Mouse (Mus musculus): Measurements from ENCODE around the gene Padi1. TPM values are rescaled to one million over a fixed set of nuclear protein-coding genes. Genes with fewer than 3 reads are reported as not detected.

The Padi1 gene
- polyA plus RNA-seq, 1 experiment from 2014 or later = 0.08 TPM

DNA sequence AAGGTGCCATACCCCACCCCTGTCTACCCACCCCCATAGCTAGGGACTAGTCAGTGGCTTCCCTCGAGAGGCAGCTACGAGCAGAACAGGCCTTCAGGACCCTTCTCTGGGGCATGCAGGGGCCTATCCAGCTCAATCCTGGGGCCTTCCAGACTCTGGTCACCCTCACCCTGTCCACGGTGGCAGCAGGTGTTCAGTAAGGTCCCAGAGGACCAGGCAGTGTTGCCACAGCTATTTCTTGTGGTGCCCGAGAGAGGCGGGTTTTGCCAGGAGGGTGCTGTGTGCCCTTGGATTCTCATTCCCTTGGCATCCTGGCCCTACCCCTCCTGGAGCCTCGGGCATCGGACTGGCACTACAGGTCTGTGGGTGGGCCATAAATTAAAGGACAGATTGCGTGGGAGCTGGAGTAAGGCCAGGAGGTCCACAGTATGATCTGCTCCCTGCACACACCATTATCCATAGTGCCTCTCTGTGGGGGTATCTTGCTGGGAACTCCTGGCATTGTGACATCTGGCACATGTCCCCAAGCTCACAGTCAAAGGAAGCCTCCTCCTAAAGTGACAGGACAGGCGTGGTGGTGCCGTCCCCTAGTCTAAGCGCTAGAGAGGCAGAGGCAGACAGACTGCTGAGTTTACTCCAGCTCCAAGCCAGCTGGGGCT, 9.2 kb downstream of the Padi1 start:
- H3K9me3 ChIP-seq (replicated peaks) = no peaks in the 10 kb centered on the region
- 27% methylated on average over 11 of the region's 11 CpGs for WGBS
- H3K4me3 ChIP-seq (replicated peaks) = no peak overlapping the region
- H3K9ac ChIP-seq (replicated peaks) = no peak overlapping the region
- H3K4me1 ChIP-seq = peaks cover 38% of the 10 kb centered on the region
- no peaks in the 10 kb centered on the region for H3K36me3 ChIP-seq
- peak; percentile 61 for ATAC-seq (ENCODE audit: low FRiP score)
- no peak overlapping the region for H3K4me2 ChIP-seq
- 0 out of 2 replicates have a peak overlapping the region, but pooled peaks have one; percentile 28 for H3K27ac ChIP-seq (replicated peaks)
- H3K27me3 ChIP-seq (replicated peaks) = no peaks in the 10 kb centered on the region

DNA sequence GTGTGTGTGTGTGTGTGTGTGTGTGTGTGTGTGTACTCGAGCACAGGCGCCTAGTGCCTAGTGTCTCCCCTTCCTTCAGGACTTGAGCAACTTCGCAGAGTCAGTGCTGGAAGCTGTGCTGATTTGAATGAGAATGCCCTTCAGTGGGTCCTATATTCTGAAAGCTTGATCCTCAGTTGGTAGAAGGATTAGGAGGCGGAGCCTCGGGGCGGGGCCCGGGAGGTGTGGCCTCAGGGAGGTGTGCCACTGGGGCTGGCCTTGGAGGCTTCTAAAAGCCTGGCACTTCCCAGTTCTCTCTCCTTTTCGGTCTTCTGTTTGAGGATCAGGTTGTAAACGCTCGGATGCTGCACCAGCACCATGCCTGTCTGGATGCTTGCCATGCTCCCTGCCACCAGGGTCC, 9.9 kb downstream of the Padi1 start:
- ATAC-seq (ENCODE audit: low FRiP score) = peak; percentile 48; the same call in 1 of the 2 replicates
- Histone ChIP-seq H3K4me3 (replicated peaks) (no peak overlapping the region), H3K4me1 (peaks cover 38% of the 10 kb centered on the region), H3K27ac (replicated peaks) (no peak overlapping the region), H3K9ac (replicated peaks) (no peak overlapping the region), H3K36me3 (no peaks in the 10 kb centered on the region), H3K27me3 (replicated peaks) (0 out of 2 replicates have a peak, but pooled peaks cover under 1% of the 10 kb centered on the region), H3K9me3 (replicated peaks) (no peaks in the 10 kb centered on the region), H3K4me2 (peak overlapping the region; percentile 7; the same call in 1 of the 2 replicates)
- 1% methylated on average over 10 of the region's 10 CpGs for WGBS

DNA sequence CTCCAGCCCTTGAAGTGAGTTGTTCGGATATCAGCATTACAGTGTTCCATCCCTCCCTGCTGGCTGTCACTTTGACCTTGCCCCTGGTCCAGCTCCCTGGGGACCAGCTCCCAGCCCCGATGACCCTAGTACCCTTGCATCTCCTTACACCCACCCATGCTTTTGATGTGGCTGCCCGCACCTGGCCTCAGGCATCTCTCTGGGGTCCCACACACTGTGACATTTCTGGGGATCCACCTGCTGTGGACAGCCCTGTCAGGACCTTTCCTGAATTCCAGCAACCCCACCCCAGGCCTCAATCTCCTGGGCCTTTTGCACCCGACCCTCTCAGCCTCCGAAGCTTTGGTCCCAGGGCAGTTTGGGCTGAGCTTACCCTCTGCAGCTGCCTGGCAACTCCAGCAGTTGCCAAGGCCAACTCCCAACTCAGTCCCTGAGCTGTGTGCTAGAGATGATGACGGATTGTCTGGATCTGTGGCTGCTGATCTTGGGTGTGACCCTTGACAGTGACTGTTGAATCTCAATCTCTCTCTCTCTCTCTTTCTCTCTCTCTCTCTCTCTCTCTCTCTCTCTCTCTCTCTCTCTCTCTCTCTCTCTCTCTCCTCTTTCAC, 11.1 kb downstream of the Padi1 start:
- WGBS = 58% methylated on average over 6 of the region's 6 CpGs
- H3K4me2 ChIP-seq = no peak overlapping the region
- no peak for ATAC-seq (ENCODE audit: low FRiP score)
- H3K4me1 ChIP-seq = peaks cover 38% of the 10 kb centered on the region
- no peak overlapping the region for H3K4me3 ChIP-seq (replicated peaks)
- 0 out of 2 replicates have a peak, but pooled peaks cover 3% of the 10 kb centered on the region for H3K27me3 ChIP-seq (replicated peaks)
- no peaks in the 10 kb centered on the region for H3K36me3 ChIP-seq
- no peaks in the 10 kb centered on the region for H3K9me3 ChIP-seq (replicated peaks)
- no peak overlapping the region for H3K27ac ChIP-seq (replicated peaks)
- no peak overlapping the region for H3K9ac ChIP-seq (replicated peaks)

DNA sequence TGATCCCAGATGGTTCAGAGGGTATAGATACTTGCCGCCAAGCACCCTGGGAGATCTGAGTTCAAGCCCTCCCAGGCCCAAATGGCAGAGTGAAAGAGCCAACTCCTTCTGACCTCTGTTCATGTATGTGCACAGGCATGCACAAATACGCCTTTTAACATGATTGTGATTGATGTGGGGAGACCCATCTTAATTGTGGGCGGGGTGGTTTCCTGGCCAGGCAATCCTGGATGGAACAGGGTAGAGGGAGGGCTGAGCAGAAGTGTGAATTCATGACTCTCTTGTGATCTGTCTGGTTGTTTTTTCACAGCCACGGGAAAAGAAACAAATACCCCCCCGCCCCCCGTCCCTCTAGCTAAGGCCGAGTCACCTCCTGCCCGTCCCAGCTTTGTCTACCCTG, 12.8 kb downstream of the Padi1 start:
- H3K36me3 ChIP-seq = no peaks in the 10 kb centered on the region
- no peak overlapping the region for H3K27ac ChIP-seq (replicated peaks)
- H3K27me3 ChIP-seq (replicated peaks) = 0 out of 2 replicates have a peak, but pooled peaks cover 6% of the 10 kb centered on the region
- H3K4me1 ChIP-seq = peaks cover 38% of the 10 kb centered on the region
- ATAC-seq (ENCODE audit: low FRiP score) = no peak
- no peak overlapping the region for H3K9ac ChIP-seq (replicated peaks)
- no peak overlapping the region for H3K4me2 ChIP-seq
- no peaks in the 10 kb centered on the region for H3K9me3 ChIP-seq (replicated peaks)
- no peak overlapping the region for H3K4me3 ChIP-seq (replicated peaks)
- 45% methylated on average over 8 of the region's 8 CpGs for WGBS

DNA sequence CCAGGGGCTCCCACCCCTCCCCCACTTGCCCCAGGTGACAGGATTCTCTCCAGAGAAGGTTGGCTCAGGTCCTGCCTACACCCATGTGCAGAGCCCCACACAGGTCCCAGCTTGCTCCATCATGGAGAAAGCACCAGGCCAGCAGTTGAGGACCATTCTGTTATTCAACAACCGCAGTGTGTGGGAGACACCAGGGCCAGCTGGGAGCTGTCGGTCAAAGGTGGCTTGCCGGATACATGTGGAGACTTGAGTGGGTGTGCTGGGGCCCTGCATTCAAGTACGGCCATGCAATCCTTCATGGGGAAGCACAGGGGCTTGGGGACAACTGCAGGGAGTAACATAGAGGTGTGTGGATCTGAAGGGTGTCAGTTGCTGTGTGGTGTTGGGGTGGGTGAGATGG, 13.8 kb downstream of the Padi1 start:
- no peak overlapping the region for H3K9ac ChIP-seq (replicated peaks)

DNA sequence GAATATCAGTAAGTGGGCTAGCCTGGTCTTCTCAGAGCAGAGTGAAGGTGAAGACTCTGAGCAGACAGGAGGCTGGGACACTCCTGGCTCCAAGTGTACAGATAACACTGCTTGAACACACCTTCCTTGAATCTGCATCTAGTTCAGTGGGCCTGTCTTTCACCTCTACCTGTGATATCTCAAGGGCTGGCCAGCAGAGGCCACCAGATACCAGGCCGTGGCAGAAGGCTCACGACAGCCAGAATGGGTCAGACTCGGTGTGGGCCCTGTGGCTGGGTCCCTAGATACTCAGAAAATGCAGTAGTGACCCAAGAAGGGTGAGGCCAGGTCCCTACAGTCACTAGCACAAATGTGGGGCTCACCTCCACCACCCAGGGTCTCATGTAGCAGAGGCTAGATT, 18.3 kb downstream of the Padi1 start:
- H3K36me3 ChIP-seq = no peaks in the 10 kb centered on the region
- WGBS = 74% methylated on average over 3 of the region's 3 CpGs

More for the DNA sequence above, 13.8 kb downstream of the Padi1 start:
- no peak for ATAC-seq (ENCODE audit: low FRiP score)
- Histone ChIP-seq H3K4me3 (replicated peaks) (no peak overlapping the region), H3K27me3 (replicated peaks) (0 out of 2 replicates have a peak, but pooled peaks cover 6% of the 10 kb centered on the region), H3K36me3 (no peaks in the 10 kb centered on the region), H3K4me1 (peaks cover 37% of the 10 kb centered on the region), H3K27ac (replicated peaks) (no peak overlapping the region), H3K4me2 (no peak overlapping the region), H3K9me3 (replicated peaks) (no peaks in the 10 kb centered on the region)
- WGBS = 87% methylated on average over 4 of the region's 4 CpGs

DNA sequence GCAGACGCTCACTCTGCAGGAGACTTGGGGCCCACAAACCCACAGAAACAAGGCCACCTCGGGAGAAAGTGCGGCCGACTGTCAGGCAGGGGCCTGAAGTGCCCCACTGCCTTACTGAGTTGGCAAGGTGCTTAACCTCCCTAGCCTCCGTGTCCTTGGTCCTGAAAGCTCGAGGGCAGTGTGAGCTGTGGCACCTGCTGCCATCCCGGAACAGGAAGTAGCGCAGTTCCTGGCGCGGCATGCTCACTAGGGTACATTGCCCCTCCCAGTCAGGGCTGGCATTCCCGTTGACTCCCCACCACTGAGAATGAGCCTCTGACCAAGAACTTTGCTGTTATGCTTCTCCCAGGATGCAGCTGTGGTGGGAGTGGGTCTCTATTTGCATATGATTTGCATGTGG, 19.6 kb downstream of the Padi1 start:
- Histone ChIP-seq H3K9me3 (replicated peaks) (0 out of 2 replicates have a peak, but pooled peaks cover 4% of the 10 kb centered on the region), H3K27ac (replicated peaks) (no peak overlapping the region), H3K4me1 (no peaks in the 10 kb centered on the region), H3K9ac (replicated peaks) (no peak overlapping the region), H3K27me3 (replicated peaks) (0 out of 2 replicates have a peak, but pooled peaks cover 6% of the 10 kb centered on the region), H3K36me3 (no peaks in the 10 kb centered on the region), H3K4me2 (no peak overlapping the region), H3K4me3 (replicated peaks) (no peak overlapping the region)
- 64% methylated on average over 11 of the region's 11 CpGs for WGBS
- ATAC-seq (ENCODE audit: low FRiP score) = no peak

More for the DNA sequence above, 18.3 kb downstream of the Padi1 start:
- no peak overlapping the region for H3K4me2 ChIP-seq
- no peak overlapping the region for H3K27ac ChIP-seq (replicated peaks)
- ATAC-seq (ENCODE audit: low FRiP score) = no peak
- no peak overlapping the region for H3K4me3 ChIP-seq (replicated peaks)
- H3K9ac ChIP-seq (replicated peaks) = no peak overlapping the region
- H3K9me3 ChIP-seq (replicated peaks) = 0 out of 2 replicates have a peak, but pooled peaks cover 4% of the 10 kb centered on the region
- 0 out of 2 replicates have a peak, but pooled peaks cover 6% of the 10 kb centered on the region for H3K27me3 ChIP-seq (replicated peaks)
- H3K4me1 ChIP-seq = no peaks in the 10 kb centered on the region

DNA sequence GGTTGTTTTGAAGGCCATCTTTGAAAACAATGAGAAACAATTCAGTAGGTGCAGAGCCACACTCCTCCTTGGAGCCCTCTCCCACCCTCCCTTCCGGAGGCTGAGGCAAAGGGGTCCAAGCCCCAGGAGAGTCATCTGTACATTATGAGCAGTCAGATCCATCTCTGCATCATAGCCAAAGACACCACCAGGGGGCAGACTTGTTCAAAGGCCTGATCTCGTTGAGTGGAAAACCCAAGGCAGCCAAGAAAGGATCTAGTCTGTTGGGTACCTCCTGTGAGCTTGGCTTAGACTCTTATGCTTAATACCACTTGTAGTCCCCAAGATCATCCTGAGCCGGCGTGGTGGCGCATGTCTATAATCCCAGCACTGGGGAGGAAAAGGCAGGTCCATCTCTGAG, 23.6 kb downstream of the Padi1 start:
- Histone ChIP-seq H3K36me3 (no peaks in the 10 kb centered on the region), H3K4me2 (no peak overlapping the region), H3K9ac (replicated peaks) (no peak overlapping the region), H3K27ac (replicated peaks) (no peak overlapping the region), H3K27me3 (replicated peaks) (no peaks in the 10 kb centered on the region), H3K9me3 (replicated peaks) (0 out of 2 replicates have a peak, but pooled peaks cover 4% of the 10 kb centered on the region), H3K4me3 (replicated peaks) (no peak overlapping the region), H3K4me1 (no peaks in the 10 kb centered on the region)
- 70% methylated on average over 5 of the region's 5 CpGs for WGBS
- ATAC-seq (ENCODE audit: low FRiP score) = no peak

DNA sequence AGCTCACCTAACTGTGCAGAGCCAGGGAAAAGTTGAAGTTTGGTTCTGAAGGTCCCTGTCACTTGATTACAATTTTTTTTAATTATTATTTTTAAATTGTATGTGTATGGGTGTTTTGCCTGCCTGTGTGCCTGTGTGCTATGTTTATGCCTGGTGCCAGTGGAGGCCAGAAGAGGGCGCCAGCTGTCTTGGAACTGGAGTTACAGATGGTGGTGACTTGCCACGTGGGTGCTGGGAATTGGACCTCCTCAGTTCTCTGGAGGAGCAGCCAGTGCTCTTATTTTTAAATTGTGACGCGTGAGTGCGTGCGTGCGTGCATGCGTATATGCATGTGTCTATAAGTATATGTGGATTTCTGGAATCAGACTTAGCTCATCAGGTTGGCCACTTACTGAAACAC, 28.2 kb downstream of the Padi1 start:
- Histone ChIP-seq H3K9me3 (replicated peaks) (no peaks in the 10 kb centered on the region), H3K36me3 (no peaks in the 10 kb centered on the region), H3K4me2 (no peak overlapping the region), H3K4me1 (peaks cover 21% of the 10 kb centered on the region), H3K9ac (replicated peaks) (no peak overlapping the region), H3K27ac (replicated peaks) (no peak overlapping the region), H3K4me3 (replicated peaks) (no peak overlapping the region), H3K27me3 (replicated peaks) (peaks cover 13% of the 10 kb centered on the region)
- ATAC-seq (ENCODE audit: low FRiP score) = no peak
- WGBS = 94% methylated on average over 8 of the region's 8 CpGs

DNA sequence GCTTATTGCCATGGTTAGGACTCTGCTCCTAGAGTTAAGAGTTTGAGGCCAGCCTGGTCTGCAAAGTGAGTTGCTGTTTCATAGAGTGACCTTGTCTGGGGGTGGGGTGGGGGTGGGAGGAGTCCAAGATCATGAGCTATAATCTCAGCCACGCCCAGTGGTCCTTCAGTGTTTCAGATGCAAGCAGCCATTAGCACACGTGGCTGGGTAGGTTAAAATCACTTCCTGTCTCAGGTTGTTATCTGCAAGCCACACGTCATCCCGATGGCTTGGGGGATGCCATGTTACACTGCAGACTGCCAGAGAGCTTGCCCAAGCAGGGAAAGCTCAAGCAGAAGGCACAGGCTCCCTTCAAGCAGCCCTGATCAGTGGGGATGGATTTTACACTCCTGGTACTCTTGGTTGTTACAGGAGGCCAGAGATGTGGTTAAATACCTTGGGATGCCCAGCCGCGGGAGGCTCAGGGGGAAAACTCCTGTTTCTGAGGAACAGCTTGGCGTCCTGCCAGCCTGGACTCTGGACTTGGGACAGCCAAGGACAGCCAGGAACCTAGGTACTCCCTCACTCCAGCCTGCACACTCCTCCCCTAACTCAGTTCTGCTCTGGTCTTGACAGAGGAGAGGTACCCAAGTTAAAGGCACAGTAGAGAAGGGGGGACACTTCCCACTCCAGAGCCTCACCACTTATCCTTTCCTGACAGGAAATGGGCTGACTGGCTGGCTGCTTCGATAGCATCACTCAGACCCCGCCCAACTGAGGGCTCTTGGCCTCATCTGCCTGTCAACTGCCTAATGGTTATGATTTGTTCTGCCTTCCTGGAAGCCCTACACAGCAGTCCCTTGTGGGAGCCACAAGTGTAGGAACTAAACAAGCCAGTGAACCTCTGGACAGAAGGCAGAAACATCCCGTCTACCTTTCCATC, 29.3 kb downstream of the Padi1 start:
- Histone ChIP-seq H3K4me3 (replicated peaks) (no peak overlapping the region), H3K9ac (replicated peaks) (no peak overlapping the region), H3K27ac (replicated peaks) (no peak overlapping the region), H3K9me3 (replicated peaks) (no peaks in the 10 kb centered on the region), H3K36me3 (no peaks in the 10 kb centered on the region), H3K4me2 (no peak overlapping the region), H3K27me3 (replicated peaks) (peaks cover 13% of the 10 kb centered on the region), H3K4me1 (peaks cover 21% of the 10 kb centered on the region)
- no peak for ATAC-seq (ENCODE audit: low FRiP score)
- WGBS = 57% methylated on average over 10 of the region's 10 CpGs

DNA sequence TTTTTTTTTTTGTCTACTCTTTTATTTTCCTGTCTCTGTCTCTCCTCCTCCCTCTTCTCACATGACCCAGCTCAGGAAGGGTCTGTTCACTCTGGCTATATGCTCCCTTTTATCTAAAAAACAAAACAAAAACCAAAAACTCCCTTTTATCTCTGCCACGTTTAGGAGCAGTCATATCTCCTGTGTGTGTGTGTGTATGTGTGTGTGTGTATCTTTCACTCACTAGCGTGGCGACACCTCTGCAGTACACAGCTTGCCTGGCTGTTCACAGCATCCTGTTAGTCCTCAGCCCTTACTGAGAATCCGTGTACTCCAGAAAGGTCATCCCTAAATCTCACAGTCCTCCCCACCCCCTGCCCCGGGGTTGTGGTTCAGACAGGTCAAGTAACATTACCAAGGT, 30.1 kb downstream of the Padi1 start:
- Histone ChIP-seq H3K27ac (replicated peaks) (no peak overlapping the region), H3K4me3 (replicated peaks) (no peak overlapping the region), H3K4me1 (peaks cover 21% of the 10 kb centered on the region), H3K9ac (replicated peaks) (no peak overlapping the region), H3K36me3 (no peaks in the 10 kb centered on the region), H3K4me2 (no peak overlapping the region), H3K9me3 (replicated peaks) (no peaks in the 10 kb centered on the region), H3K27me3 (replicated peaks) (peaks cover 13% of the 10 kb centered on the region)
- WGBS = 83% methylated on average over 5 of the region's 5 CpGs
- ATAC-seq (ENCODE audit: low FRiP score) = no peak

Measured in neural tube, embryonic 15.5 days (tissue).